Mouse (Mus musculus): Measurements from ENCODE around the gene Pdgfb.

- TF ChIP-seq CTCF (IDR thresholded peaks at IDR 0.05; ENCODE audit: low read depth): no peak
- TF ChIP-seq EP300 (IDR thresholded peaks at IDR 0.05; ENCODE audit: low read depth): no peak
Measured at GRCm38 (mm10) chr15:79964376-79964775, 50.4 kb downstream of the Pdgfb start.
